Mouse (Mus musculus) embryonic facial prominence, embryonic 10.5 days (tissue): ENCODE results near the gene Ntng2. TPM values are rescaled to one million over a fixed set of nuclear protein-coding genes. Genes with fewer than 3 reads are reported as not detected.

Experiments used
- DNase-seq: peaks from one replicate; pipeline ENCODE4 v3.0.0-alpha.2; 2017; ENCODE audit warnings: low spot score
- H3K27ac ChIP-seq: fragments of 300-500 bp; sonication (generic); replicated peaks from 2 replicates; pipeline ENCODE4 v1.5.1; 2016; ENCODE audit warnings: mild to moderate bottlenecking
- H3K27me3 ChIP-seq: fragments of 300-500 bp; sonication (generic); replicated peaks from 2 replicates; pipeline ENCODE4 v1.6.1; 2016; ENCODE audit warnings: low read depth, mild to moderate bottlenecking; ENCODE audit not compliant: poor library complexity, severe bottlenecking
- H3K36me3 ChIP-seq: fragments of 300-500 bp; sonication (generic); replicated peaks from 2 replicates; pipeline ENCODE4 v1.6.1; 2016; ENCODE audit warnings: mild to moderate bottlenecking, moderate library complexity
- H3K4me1 ChIP-seq: fragments of 300-500 bp; sonication (generic); 2 replicates; pipeline ENCODE4 v1.6.1; 2016
- H3K4me3 ChIP-seq: fragments of 300-500 bp; sonication (generic); 2 replicates; pipeline ENCODE4 v1.5.1; 2016; ENCODE audit warnings: mild to moderate bottlenecking, moderate library complexity
- H3K9me3 ChIP-seq: fragments of 300-500 bp; sonication (generic); 2 replicates; pipeline ENCODE4 v1.6.1; 2016; ENCODE audit warnings: mild to moderate bottlenecking
- WGBS: fragments of 180-500 bp; shearing (Covaris S2); methylation state at CpG from one replicate; pipeline ENCODE4 v1.1.7; 2016; 5-methylcytosine and 5-hydroxymethylcytosine counted together
- polyA plus RNA-seq: library from polyadenylated mRNA; unstranded; fragments of >200 nt; fragmentation: Nextera tagmentation; extraction: Ambion mirVana; gene quantifications from 2 replicates; pipeline ENCODE4 v1.2.1, GENCODE M21; 2016

The Ntng2 gene
- polyA plus RNA-seq, 1 experiment from 2014 or later: 1.4 TPM

DNA sequence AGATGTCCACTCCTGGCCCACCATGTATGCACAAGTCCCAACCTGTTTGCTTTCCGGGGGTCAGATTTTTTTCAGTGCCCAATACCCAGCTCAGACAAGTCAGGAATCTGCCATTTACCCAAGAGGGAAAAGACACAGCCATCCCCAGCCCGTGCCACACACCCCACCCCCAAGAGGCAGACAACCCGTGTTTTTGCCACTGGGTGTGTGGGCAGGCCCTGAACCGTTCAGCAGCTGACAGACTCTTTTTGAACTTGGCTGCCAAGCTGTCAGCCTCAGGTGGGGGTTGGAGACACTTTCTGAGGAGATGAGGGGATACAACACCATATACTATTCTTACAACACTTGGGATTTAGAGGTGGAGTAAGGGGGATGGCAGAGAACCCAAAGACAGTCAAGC lies 18.8 kb downstream of the Ntng2 start:
- WGBS: 75% methylated on average over 4 of the region's 4 CpGs
- no peak overlapping the region for H3K27ac ChIP-seq
- peaks cover 24% of the 10 kb centered on the region for H3K4me1 ChIP-seq
- no peaks in the 10 kb centered on the region for H3K36me3 ChIP-seq
- peaks cover 12% of the 10 kb centered on the region; the same call in 1 of the 2 replicates for H3K27me3 ChIP-seq
- H3K4me3 ChIP-seq: no peak overlapping the region
- no peaks in the 10 kb centered on the region for H3K9me3 ChIP-seq
- DNase-seq: no peak

GRCm38 (mm10) chr2:29230191-29230835 lies 22.5 kb downstream of the Ntng2 start:
- Histone ChIP-seq H3K4me3 (no peak overlapping the region), H3K27me3 (peaks cover 12% of the 10 kb centered on the region; the same call in 1 of the 2 replicates), H3K27ac (no peak overlapping the region), H3K36me3 (no peaks in the 10 kb centered on the region), H3K9me3 (no peaks in the 10 kb centered on the region), H3K4me1 (peaks cover 12% of the 10 kb centered on the region)
- DNase-seq: no peak
- 78% methylated on average over 9 of the region's 9 CpGs for WGBS

- Histone ChIP-seq H3K4me1 (peaks cover 19% of the 10 kb centered on the region), H3K36me3 (no peaks in the 10 kb centered on the region), H3K27ac (no peak overlapping the region), H3K4me3 (no peak overlapping the region), H3K27me3 (peaks cover 13% of the 10 kb centered on the region; the same call in 1 of the 2 replicates), H3K9me3 (no peaks in the 10 kb centered on the region)
- no peak for DNase-seq
- WGBS: 72% methylated on average over 4 of the region's 4 CpGs
Measured at GRCm38 (mm10) chr2:29226671-29227070, 26.1 kb downstream of the Ntng2 start.

- H3K27ac ChIP-seq: no peak overlapping the region
- no peak for DNase-seq
- H3K4me3 ChIP-seq: no peak overlapping the region
- no peaks in the 10 kb centered on the region for H3K9me3 ChIP-seq
- H3K27me3 ChIP-seq: 0 out of 2 replicates have a peak, but pooled peaks cover 8% of the 10 kb centered on the region
- peaks cover 23% of the 10 kb centered on the region for H3K4me1 ChIP-seq
- H3K36me3 ChIP-seq: no peaks in the 10 kb centered on the region
- 40% methylated on average over 7 of the region's 7 CpGs for WGBS
Measured at GRCm38 (mm10) chr2:29223591-29224262, 29.1 kb downstream of the Ntng2 start.

DNA sequence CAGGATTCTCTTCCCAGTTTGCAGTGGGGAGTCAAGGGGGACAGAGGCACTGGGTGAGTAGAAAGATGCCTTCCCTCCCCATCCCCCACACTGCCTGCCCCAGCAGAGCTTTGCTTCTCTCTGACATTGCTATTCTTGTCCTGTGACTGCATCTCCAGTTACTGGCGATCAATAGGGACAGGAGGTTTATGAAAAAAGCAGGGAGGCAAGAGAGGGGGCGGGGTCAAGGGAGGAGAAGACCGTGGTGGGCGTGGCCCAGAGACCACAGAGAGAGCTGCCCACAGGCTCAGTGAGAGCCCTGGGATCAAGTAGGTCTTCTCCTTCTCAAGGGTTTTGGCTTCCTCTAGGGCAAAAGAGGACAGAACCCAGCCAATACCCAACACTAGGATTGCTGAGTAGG lies 30.5 kb downstream of the Ntng2 start:
- H3K27me3 ChIP-seq: 0 out of 2 replicates have a peak, but pooled peaks cover 8% of the 10 kb centered on the region
- H3K4me3 ChIP-seq: no peak overlapping the region
- H3K9me3 ChIP-seq: no peaks in the 10 kb centered on the region
- no peaks in the 10 kb centered on the region for H3K36me3 ChIP-seq
- DNase-seq: peak; percentile 73
- H3K27ac ChIP-seq: no peak overlapping the region
- H3K4me1 ChIP-seq: peaks cover 23% of the 10 kb centered on the region
- WGBS: 7% methylated on average over 4 of the region's 4 CpGs

GRCm38 (mm10) chr2:29218831-29219230 lies 34.0 kb downstream of the Ntng2 start:
- no peak for DNase-seq
- no peak overlapping the region for H3K27ac ChIP-seq
- WGBS: 88% methylated on average over 5 of the region's 5 CpGs
- no peaks in the 10 kb centered on the region for H3K36me3 ChIP-seq
- H3K9me3 ChIP-seq: no peaks in the 10 kb centered on the region
- H3K4me3 ChIP-seq: no peak overlapping the region
- H3K27me3 ChIP-seq: 0 out of 2 replicates have a peak, but pooled peaks cover 6% of the 10 kb centered on the region
- H3K4me1 ChIP-seq: peaks cover 28% of the 10 kb centered on the region

GRCm38 (mm10) chr2:29217897-29218296 lies 34.9 kb downstream of the Ntng2 start:
- WGBS: 77% methylated on average over 10 of the region's 10 CpGs
- no peak overlapping the region for H3K27ac ChIP-seq
- DNase-seq: no peak
- H3K9me3 ChIP-seq: no peaks in the 10 kb centered on the region
- peaks cover 26% of the 10 kb centered on the region for H3K4me1 ChIP-seq
- no peaks in the 10 kb centered on the region for H3K36me3 ChIP-seq
- no peak overlapping the region for H3K4me3 ChIP-seq
- H3K27me3 ChIP-seq: no peaks in the 10 kb centered on the region

GRCm38 (mm10) chr2:29217042-29217441 lies 35.8 kb downstream of the Ntng2 start:
- Histone ChIP-seq H3K27ac (no peak overlapping the region), H3K27me3 (no peaks in the 10 kb centered on the region), H3K4me1 (peaks cover 19% of the 10 kb centered on the region), H3K9me3 (no peaks in the 10 kb centered on the region), H3K4me3 (no peak overlapping the region), H3K36me3 (no peaks in the 10 kb centered on the region)
- DNase-seq: no peak
- 91% methylated on average over 5 of the region's 5 CpGs for WGBS

GRCm38 (mm10) chr2:29216286-29217012 lies 36.4 kb downstream of the Ntng2 start:
- Histone ChIP-seq H3K36me3 (no peaks in the 10 kb centered on the region), H3K27me3 (no peaks in the 10 kb centered on the region), H3K9me3 (no peaks in the 10 kb centered on the region), H3K4me1 (peaks cover 16% of the 10 kb centered on the region), H3K4me3 (no peak overlapping the region), H3K27ac (no peak overlapping the region)
- 51% methylated on average over 8 of the region's 8 CpGs for WGBS
- peak; percentile 59 for DNase-seq

DNA sequence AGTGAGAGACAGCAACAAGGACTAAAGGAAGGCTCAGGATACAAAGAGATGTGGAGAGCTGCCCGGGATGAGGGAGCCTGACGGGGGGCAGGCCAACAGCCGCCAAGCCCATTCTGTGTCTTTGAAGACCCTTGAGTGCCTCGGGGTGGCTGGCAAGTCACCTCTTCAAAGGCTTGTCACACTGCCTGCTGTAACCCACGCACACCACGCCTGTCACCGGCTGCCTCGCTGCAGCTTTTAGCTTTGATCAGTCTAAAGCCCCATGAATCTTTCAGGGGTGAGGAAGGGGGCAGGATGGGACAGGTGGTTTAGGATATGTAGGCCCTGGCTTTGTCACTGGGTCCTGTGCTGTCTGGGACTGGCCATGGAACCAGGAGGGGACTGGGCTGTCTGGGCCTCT lies 46.6 kb downstream of the Ntng2 start:
- Histone ChIP-seq H3K27ac (no peak overlapping the region), H3K9me3 (no peaks in the 10 kb centered on the region), H3K4me3 (no peak overlapping the region), H3K36me3 (no peaks in the 10 kb centered on the region), H3K4me1 (peaks cover 7% of the 10 kb centered on the region; the same call in 1 of the 2 replicates), H3K27me3 (peaks cover 27% of the 10 kb centered on the region)
- 29% methylated on average over 8 of the region's 8 CpGs for WGBS
- no peak for DNase-seq

DNA sequence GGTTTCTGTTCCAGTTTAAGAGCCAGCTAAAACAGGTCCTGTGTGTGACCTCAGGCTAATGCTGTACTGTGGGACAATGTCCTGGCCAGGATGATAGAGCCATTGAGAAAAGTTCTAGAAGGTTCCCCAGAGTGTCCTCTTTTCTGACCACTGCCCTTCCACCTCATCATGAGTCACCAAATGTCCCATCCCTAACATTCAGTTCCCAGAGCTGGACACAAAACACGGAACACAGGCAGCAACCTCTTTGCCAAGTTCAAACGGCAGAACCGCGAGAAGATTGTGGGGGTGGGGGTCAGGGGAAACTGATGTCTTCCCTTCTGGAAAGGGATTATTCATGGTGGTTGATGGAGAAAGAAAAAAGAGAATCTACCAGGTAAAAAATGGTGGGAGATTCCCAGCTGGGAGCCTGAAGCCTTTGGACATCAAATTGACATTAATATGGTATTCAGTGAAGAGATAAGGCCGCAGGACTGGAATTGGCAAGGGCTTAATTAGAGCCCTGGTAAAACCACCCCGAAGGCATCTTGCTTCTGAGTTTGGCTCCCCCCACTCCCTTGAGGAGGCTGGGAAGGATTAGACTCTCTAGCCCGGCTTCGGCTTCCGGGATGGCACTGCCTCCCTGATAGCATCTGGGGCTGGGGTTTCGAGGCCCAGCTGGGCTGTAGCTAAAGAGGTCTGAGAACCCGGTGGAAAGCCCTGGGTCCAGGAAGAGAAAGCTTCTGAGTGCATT lies 51.4 kb downstream of the Ntng2 start:
- Histone ChIP-seq H3K27me3 (peaks cover 54% of the 10 kb centered on the region), H3K9me3 (no peaks in the 10 kb centered on the region), H3K4me3 (no peak overlapping the region), H3K4me1 (peaks cover 7% of the 10 kb centered on the region; the same call in 1 of the 2 replicates), H3K27ac (no peak overlapping the region), H3K36me3 (no peaks in the 10 kb centered on the region)
- 57% methylated on average over 11 of the region's 11 CpGs for WGBS
- DNase-seq: no peak

GRCm38 (mm10) chr2:29199909-29200308 lies 52.9 kb downstream of the Ntng2 start:
- Histone ChIP-seq H3K9me3 (no peaks in the 10 kb centered on the region), H3K4me1 (peaks cover 12% of the 10 kb centered on the region), H3K27me3 (peaks cover 65% of the 10 kb centered on the region), H3K36me3 (no peaks in the 10 kb centered on the region), H3K4me3 (no peak overlapping the region), H3K27ac (no peak overlapping the region)
- 4% methylated on average over 3 of the region's 3 CpGs for WGBS
- peak; percentile 51 for DNase-seq
